Mouse (Mus musculus) C2C12 (cell line): Measurements from ENCODE around the gene Plxna4. TPM values are rescaled to one million over a fixed set of nuclear protein-coding genes. Genes with fewer than 3 reads are reported as not detected.

Experiments
- H3K27me3 ChIP-seq: one replicate; pipeline ENCODE4 v1.6.1; 2011; ENCODE audit not compliant: control insufficient read depth, insufficient read depth, insufficient read length
- H3K36me3 ChIP-seq: one replicate; pipeline ENCODE4 v1.6.1; 2011; ENCODE audit not compliant: control insufficient read depth, insufficient read depth
- H3K4me3 ChIP-seq: one replicate; pipeline ENCODE4 v1.5.1; 2011; ENCODE audit warnings: mild to moderate bottlenecking, control low read depth; ENCODE audit not compliant: poor library complexity, insufficient read depth, severe bottlenecking
- H3K79me2 ChIP-seq: one replicate; pipeline ENCODE4 v1.6.1; 2011; ENCODE audit not compliant: control insufficient read depth, insufficient read depth
- H3K79me3 ChIP-seq: one replicate; pipeline ENCODE4 v1.6.1; 2011; ENCODE audit warnings: low read depth, control low read depth
- H3ac ChIP-seq: one replicate; pipeline ENCODE3; 2011; ENCODE audit warnings: low read depth; ENCODE audit not compliant: control insufficient read depth, insufficient read length
- CEBPB ChIP-seq: IDR thresholded peaks from one replicate; pipeline ENCODE4 v1.6.1; 2011; ENCODE audit warnings: low read depth, mild to moderate bottlenecking, control low read depth, moderate library complexity
- CTCF ChIP-seq: IDR thresholded peaks from one replicate; pipeline ENCODE4 v1.5.1; 2011; ENCODE audit not compliant: control insufficient read depth, insufficient read depth, insufficient read length
- FOSL1 ChIP-seq: IDR thresholded peaks from one replicate; pipeline ENCODE4 v1.8.0; 2011; ENCODE audit warnings: mild to moderate bottlenecking, low read length; ENCODE audit not compliant: poor library complexity, insufficient read depth, severe bottlenecking
- MAX ChIP-seq: IDR thresholded peaks from one replicate; pipeline ENCODE4 v1.6.1; 2011; ENCODE audit warnings: mild to moderate bottlenecking, control low read depth
- MYOD1 ChIP-seq: IDR thresholded peaks from one replicate; pipeline ENCODE4 v1.6.1; 2011; ENCODE audit warnings: low read depth; ENCODE audit not compliant: control insufficient read depth, insufficient read length
- MYOG ChIP-seq: IDR thresholded peaks from one replicate; pipeline ENCODE4 v1.6.1; 2011; ENCODE audit not compliant: control insufficient read depth, insufficient read length; ENCODE audit errors: extremely low read depth
- USF1 ChIP-seq: IDR thresholded peaks from one replicate; pipeline ENCODE4 v1.6.1; 2011; ENCODE audit warnings: low read depth, mild to moderate bottlenecking, control low read depth, moderate library complexity
- polyA plus RNA-seq: library from polyadenylated mRNA; unstranded; fragments of >200 nt; fragmentation: generic; extraction: Trizol; gene quantifications from one replicate; pipeline ENCODE4 v1.2.1, GENCODE M21; 2012; ENCODE audit warnings: missing spikeins

Gene Plxna4
- polyA plus RNA-seq, 1 experiment = 0.19 TPM

DNA sequence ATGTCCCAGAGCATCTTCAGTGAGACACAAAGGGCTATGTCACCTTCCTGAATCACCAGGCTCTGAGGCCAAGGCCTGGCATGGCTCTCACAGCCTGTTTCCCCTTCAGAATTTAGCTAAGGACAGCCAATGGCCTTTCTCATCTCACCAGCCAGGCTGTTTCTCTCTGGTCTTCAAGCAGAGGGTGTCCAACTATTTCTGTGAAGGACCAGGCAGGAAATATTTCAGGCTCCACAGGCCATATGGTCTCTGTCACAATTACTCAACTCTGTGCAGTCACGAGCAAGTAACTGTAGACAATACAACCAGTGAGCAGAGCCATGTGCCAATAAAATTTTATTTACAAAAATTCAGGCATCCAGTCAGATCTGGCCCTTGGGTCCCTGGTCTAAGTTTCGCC, 388.4 kb downstream of the Plxna4 start:
- Histone ChIP-seq H3K36me3 (no peaks in the 10 kb centered on the region), H3K27me3 (no peaks in the 10 kb centered on the region), H3K4me3 (no peak overlapping the region), H3ac (no peak overlapping the region), H3K79me2 (no peaks in the 10 kb centered on the region), H3K79me3 (no peaks in the 10 kb centered on the region)
- TF ChIP-seq USF1 = no peak
- TF ChIP-seq MYOD1 = no peak
- no peak for TF ChIP-seq MYOG
- TF ChIP-seq FOSL1 = no peak
- TF ChIP-seq MAX = no peak
- no peak for TF ChIP-seq CEBPB
- TF ChIP-seq CTCF = no peak

GRCm38 (mm10) chr6:32196913-32197312, 391.1 kb downstream of the Plxna4 start:
- H3K79me3 ChIP-seq = no peaks in the 10 kb centered on the region
- no peak for TF ChIP-seq FOSL1
- TF ChIP-seq MYOG = no peak
- H3K36me3 ChIP-seq = no peaks in the 10 kb centered on the region
- no peak overlapping the region for H3K4me3 ChIP-seq
- H3K79me2 ChIP-seq = no peaks in the 10 kb centered on the region
- H3K27me3 ChIP-seq = no peaks in the 10 kb centered on the region
- no peak overlapping the region for H3ac ChIP-seq

GRCm38 (mm10) chr6:32193046-32193445, 394.9 kb downstream of the Plxna4 start:
- TF ChIP-seq FOSL1 (no peak), CEBPB (no peak)
- no peaks in the 10 kb centered on the region for H3K79me3 ChIP-seq
- H3K79me2 ChIP-seq = no peaks in the 10 kb centered on the region
- no peak overlapping the region for H3ac ChIP-seq
- no peaks in the 10 kb centered on the region for H3K36me3 ChIP-seq
- H3K27me3 ChIP-seq = no peaks in the 10 kb centered on the region
- no peak overlapping the region for H3K4me3 ChIP-seq

- H3K79me3 ChIP-seq = no peaks in the 10 kb centered on the region
- H3K27me3 ChIP-seq = no peaks in the 10 kb centered on the region
- no peaks in the 10 kb centered on the region for H3K79me2 ChIP-seq
- no peak overlapping the region for H3ac ChIP-seq
- H3K36me3 ChIP-seq = no peaks in the 10 kb centered on the region
- no peak overlapping the region for H3K4me3 ChIP-seq
- TF ChIP-seq FOSL1 (no peak), USF1 (no peak), CTCF (no peak), CEBPB (no peak), MAX (no peak), MYOG (no peak), MYOD1 (no peak)
Observed at GRCm38 (mm10) chr6:32184402-32184985, 403.5 kb downstream of the Plxna4 start.

DNA sequence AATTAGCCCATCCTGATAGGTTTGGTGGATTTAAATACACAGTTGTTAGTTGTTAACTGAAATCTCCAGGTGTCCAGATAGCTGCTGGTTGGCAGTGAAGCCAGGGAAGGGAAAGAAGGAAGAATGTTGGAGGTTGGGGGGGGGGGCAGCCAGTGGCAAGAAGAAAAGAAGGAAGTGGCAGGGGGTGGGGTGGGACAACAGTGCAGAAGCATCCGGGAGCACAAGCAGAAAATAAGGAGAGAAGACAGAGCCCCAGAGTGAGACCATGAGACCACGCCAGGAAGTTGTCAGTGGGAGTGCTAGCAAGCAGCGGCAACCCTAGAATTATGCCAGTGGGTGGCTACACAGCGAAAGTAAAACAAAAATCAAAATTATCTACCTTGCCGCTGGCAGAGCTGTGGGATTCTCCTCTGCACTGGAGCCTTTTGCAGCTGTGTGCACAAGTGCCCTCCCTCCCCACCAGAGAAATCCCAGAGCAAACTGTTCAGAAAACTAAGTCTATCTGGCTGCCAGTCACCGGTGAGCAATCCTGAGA, 404.3 kb downstream of the Plxna4 start:
- Histone ChIP-seq H3K27me3 (no peaks in the 10 kb centered on the region), H3ac (no peak overlapping the region)

GRCm38 (mm10) chr6:32180012-32180358, 408.0 kb downstream of the Plxna4 start:
- H3K79me3 ChIP-seq = no peaks in the 10 kb centered on the region
- no peak overlapping the region for H3K4me3 ChIP-seq
- no peak overlapping the region for H3ac ChIP-seq
- no peaks in the 10 kb centered on the region for H3K36me3 ChIP-seq
- no peaks in the 10 kb centered on the region for H3K79me2 ChIP-seq
- no peak for TF ChIP-seq CEBPB
- no peak for TF ChIP-seq USF1
- TF ChIP-seq FOSL1 = no peak
- no peak for TF ChIP-seq CTCF
- TF ChIP-seq MYOG = no peak
- TF ChIP-seq MYOD1 = no peak
- no peak for TF ChIP-seq MAX
- no peaks in the 10 kb centered on the region for H3K27me3 ChIP-seq

More for the DNA sequence above, 404.3 kb downstream of the Plxna4 start:
- no peaks in the 10 kb centered on the region for H3K36me3 ChIP-seq
- no peaks in the 10 kb centered on the region for H3K79me3 ChIP-seq
- H3K4me3 ChIP-seq = no peak overlapping the region
- no peak for TF ChIP-seq CTCF
- no peak for TF ChIP-seq FOSL1
- TF ChIP-seq MAX = no peak
- no peak for TF ChIP-seq MYOG
- no peak for TF ChIP-seq CEBPB
- no peaks in the 10 kb centered on the region for H3K79me2 ChIP-seq
